Mouse (Mus musculus): Measurements from ENCODE around the gene Srp72.
"Not testable (repeated sequence)": the region's sequence is repeated elsewhere in the genome, so short reads cannot be mapped to it uniquely, and the experiment has no call there.

The Srp72 gene

GRCm38 (mm10) chr5:76964651-76965050 lies 9.8 kb upstream of the Srp72 start:
- no peak for DNase-seq (ENCODE audit: low spot score)

GRCm38 (mm10) chr5:76969250-76969649 lies 5.2 kb upstream of the Srp72 start:
- no peak for DNase-seq (ENCODE audit: low spot score)

DNA sequence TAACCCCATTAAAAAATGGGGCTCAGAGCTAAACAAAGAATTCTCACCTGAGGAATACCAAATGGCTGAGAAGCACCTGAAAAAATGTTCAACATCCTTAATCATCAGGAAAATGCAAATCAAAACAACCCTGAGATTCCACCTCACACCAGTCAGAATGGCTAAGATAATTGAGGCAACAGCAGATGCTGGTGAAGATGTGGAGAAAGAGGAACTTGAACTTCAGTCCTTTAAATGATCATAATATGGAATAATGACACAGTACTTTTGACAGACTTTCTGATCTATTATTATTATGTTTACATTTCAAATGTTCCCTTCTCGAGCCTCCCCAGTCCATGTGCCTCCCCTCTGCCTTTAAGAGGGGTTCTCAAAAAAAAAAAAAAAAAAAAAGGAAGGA lies 3.4 kb upstream of the Srp72 start:
- not testable (repeated sequence) for DNase-seq (ENCODE audit: low spot score)

GRCm38 (mm10) chr5:76973488-76973887 lies 995 bp upstream of the Srp72 start:
- DNase-seq (ENCODE audit: low spot score) = no peak

DNA sequence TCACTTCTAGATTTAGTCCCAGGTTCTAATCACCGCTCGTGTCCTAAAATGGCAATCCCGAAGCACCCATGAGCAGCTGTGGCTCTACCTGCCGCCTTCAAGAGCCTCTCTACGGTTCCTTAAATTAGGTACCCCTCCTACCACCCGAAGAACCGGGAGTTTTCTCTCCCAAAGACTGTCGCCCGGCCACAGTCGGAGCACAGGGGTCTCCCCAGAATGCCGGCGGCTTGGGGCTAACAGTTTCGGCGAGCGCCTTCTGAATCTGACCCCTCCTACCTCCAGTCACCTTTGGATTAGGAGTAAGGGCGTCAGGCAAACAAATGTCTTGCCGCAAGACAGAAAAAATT lies 303 bp upstream of the Srp72 start:
- DNase-seq (ENCODE audit: low spot score) = no peak

DNA sequence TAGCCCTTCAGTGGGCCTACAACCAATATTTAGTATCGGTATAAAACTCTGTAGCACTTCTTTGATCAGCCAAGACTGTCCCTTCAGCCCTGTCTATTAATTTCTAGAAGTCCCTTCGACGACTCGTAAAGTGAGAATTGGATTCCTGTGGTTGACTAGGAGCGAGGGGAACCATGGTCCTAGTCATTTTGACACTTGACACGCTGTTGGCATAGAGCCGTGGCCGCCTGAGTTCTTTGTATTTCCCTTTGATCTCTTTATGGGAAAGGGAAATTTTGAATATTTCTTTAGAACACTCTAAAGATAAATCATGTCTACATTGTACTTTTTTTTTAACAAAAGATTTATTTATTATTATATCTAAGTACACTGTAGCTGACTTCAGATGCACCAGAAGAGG lies 1.3 kb downstream of the Srp72 start:
- DNase-seq (ENCODE audit: low spot score) = no peak

GRCm38 (mm10) chr5:76984015-76984414 lies 9.5 kb downstream of the Srp72 start:
- DNase-seq (ENCODE audit: low spot score) = no peak

GRCm38 (mm10) chr5:76990789-76991188 lies 16.3 kb downstream of the Srp72 start:
- no peak for DNase-seq (ENCODE audit: low spot score)

GRCm38 (mm10) chr5:76993174-76993814 lies 18.8 kb downstream of the Srp72 start:
- no peak for DNase-seq (ENCODE audit: low spot score)

DNA sequence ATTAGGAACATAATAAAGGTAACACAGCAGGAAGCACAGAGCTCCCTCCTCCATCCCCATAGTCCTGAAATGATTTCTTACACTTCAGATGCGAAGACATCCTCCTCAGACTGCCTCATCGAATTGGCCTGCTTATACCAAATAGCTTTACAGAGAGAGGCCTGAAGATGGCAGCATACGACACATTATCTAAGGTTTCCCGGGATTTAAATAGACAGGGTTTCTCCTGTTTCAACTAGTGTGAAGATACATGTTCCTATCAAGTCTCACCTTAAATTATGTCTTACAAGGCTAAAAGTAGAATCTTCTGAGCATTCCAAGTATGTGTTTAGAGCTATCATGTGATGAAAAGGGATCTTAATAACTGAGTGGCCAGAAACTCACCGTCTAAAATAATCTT lies 23.9 kb downstream of the Srp72 start:
- no peak for DNase-seq (ENCODE audit: low spot score)

- DNase-seq (ENCODE audit: low spot score) = no peak
These were observed 26.7 kb downstream of the Srp72 start for GRCm38 (mm10) chr5:77001192-77001591.

- no peak for DNase-seq (ENCODE audit: low spot score)
These were observed 29.8 kb downstream of the Srp72 start, which contains the start of gene Arl9 for GRCm38 (mm10) chr5:77004051-77004821. TSS of gene Arl9 (plus strand) at chr5:77004055.

DNA sequence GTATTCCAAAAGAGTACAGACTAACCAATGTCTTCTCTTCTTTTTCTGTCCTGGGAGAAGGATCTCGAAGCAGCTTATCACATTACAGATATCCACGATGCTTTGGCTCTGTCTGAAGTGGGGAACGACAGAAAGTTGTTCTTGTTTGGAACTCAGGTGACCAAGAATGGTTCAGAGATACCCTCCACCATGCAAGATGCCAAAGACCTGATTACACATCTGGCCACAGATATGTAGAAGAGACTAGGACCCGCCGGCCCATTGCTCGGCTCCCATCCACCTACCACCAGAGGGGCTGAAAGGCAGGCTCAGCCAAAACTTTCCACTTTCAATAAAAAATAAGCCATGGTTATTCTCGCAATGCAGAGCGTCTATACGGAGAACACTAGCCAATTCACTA lies 35.9 kb downstream of the Srp72 start:
- no peak for DNase-seq (ENCODE audit: low spot score)

GRCm38 (mm10) chr5:77011082-77011481 lies 36.6 kb downstream of the Srp72 start:
- DNase-seq (ENCODE audit: low spot score) = no peak

GRCm38 (mm10) chr5:77013171-77013570 lies 38.7 kb downstream of the Srp72 start:
- no peak for DNase-seq (ENCODE audit: low spot score)

DNA sequence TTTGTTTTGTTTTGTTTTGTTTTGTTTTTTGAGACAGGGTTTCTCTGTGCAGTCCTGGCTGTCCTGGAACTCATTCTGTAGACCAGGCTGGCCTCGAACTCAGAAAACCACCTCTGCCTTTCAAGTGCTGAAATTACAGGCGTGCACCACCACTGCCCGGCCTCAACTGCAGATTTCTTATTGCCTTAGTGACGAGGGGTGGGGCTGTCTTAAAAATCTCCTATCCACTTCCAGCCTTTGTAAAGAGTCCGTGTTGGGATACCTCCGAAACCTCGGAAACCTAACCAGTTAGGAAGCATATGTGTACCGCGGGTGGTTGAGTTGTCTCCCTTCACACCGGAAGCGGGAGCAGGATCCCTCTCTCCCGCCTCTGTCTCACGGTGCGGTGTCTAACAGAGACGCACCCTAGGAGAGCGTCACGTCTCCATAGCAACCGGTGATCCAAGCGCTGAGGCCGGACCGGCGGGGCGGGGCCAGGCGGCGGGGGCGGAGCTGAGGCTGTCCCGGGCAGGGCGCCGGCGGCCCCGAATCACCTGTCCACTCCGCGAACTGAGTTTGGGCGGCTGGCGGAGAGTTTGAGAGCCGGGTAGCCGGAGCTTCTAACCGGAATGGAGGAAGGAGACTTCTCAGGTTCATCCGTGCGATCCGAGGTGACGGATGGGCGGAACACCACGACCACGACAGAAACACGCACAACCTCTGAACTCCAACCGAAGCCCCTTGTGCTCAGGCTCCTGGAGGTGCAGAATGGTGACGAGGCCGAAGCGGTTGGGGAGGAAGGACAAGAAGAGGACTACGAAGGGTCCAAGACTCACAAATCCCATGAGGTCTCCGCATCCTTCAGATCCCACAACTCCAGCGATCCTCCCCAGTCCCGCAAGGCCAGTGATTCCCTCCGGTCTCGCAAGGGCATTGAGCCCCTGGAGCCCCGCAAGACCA lies 41.3 kb downstream of the Srp72 start, which contains the start of gene Thegl:
Gene Thegl, plus strand, starts transcription at position 480 of the 939 bp plus-strand sequence.
- DNase-seq (ENCODE audit: low spot score) = no peak

- DNase-seq (ENCODE audit: low spot score) = no peak
These were observed 53.6 kb downstream of the Srp72 start for GRCm38 (mm10) chr5:77028034-77028433.

DNA sequence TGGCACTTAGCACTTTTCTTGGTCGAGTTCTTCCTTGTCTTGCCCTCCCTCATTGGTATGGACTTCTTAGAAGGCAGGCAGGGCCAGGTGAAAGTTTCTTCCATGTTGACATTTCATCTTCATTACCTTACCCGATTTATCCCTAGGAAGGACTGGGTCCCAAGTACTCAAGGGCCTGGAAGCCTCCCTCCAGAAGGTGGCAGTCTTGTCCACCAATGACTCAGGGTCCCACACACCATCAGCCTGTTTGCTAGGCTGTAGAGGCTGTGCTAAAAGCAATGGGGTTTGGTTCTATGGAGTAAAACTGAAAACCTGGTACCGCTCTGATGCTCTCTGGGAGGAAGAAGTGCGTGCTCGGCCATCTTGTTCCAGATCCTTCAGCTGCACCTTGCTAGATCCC lies 55.3 kb downstream of the Srp72 start:
- no peak for DNase-seq (ENCODE audit: low spot score)

- not testable (repeated sequence) for DNase-seq (ENCODE audit: low spot score)
These were observed 60.6 kb downstream of the Srp72 start for GRCm38 (mm10) chr5:77035101-77035500.

DNA sequence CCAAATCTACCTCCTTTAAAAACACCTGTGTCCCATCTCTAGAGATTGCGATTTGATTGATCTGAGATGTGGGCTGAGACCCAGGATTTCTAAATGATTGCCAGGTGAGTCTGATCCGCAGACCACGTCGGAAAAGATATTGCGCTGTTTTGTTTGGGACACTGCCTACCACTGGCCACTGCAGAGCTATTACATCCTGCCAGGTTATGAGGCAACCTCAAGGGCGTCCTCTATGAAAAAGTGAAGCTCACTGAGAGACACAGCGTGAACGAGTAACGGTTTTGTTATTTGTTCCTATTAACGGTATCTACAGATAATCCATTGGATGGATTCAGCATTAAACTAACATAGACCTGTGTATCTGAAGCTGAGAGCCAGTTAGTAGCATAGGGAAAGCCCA lies 64.0 kb downstream of the Srp72 start:
- no peak for DNase-seq (ENCODE audit: low spot score)

GRCm38 (mm10) chr5:77039391-77039790 lies 64.9 kb downstream of the Srp72 start:
- DNase-seq (ENCODE audit: low spot score) = no peak

- no peak for DNase-seq (ENCODE audit: low spot score)
These were observed 69.9 kb downstream of the Srp72 start for GRCm38 (mm10) chr5:77044362-77044761.

Data from layer of hippocampus, adult 9-10 months (tissue).